Mouse (Mus musculus): Measurements from ENCODE around the gene Igfbp1.

Gene Igfbp1

DNA sequence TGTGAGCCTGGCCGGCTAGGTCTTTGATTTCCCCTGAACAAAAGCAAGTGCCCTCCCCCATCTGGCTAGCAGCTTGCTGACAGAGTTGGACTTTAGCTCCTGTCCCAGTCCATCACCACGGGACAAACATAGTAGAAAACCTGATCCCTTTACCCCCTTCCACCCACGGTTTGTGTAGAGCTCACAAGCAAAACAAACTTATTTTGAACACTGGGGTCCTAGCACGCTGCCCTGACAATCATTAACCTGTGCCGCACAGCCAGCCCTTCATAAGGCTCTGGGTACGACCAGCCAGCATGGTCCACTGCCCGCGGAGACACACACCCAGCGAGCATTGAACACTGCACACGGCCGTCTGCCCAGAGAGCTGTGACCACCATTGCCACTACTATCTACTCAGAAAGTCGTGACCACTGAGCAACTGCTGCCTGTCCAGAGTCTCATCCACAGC lies at the start of gene Igfbp1:
TSS of gene Igfbp1 (plus strand) at position 292 of the 451 bp plus-strand sequence.
- DNase-seq: peak; percentile 30

DNA sequence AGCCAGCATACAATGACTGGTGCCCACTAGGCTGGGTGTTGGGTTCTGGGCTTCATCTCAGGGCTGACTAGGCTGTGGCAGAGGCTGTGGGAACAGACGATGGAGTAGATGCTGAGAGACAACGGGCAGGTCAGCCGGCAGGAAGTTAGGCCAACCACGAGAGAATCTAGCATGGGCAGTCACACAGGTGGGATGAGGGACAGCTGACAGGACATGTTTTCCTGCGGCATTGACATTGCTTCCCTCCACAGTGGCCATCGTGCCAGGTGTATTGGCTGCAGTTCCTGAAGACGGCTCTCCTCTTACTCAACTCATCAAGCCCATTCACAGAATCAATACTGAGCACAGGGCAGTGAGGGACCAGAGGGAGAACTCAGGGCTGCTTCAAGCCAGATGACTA lies 49.6 kb upstream of the Igfbp1 start:
- DNase-seq: no peak

DNA sequence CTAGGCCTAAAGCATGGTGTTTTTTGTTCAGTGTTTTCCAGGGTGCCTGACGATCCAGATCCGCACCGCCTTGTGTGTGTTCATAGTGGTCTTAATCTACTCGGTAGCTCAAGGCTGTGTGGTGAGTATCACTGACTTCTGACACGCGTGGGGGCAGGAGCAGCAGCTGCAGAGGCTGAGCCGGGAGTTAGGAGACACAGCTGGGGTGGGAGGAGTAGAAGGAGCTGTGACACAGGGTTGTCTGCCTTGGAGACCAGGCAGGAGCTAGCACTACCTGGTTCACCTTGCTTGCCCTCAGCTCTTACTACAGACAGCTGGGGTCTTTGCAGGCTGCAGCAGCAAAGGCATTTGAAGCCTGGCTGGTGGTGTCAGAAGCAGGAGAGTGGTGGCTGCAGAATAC lies 48.1 kb upstream of the Igfbp1 start:
- DNase-seq: no peak

DNA sequence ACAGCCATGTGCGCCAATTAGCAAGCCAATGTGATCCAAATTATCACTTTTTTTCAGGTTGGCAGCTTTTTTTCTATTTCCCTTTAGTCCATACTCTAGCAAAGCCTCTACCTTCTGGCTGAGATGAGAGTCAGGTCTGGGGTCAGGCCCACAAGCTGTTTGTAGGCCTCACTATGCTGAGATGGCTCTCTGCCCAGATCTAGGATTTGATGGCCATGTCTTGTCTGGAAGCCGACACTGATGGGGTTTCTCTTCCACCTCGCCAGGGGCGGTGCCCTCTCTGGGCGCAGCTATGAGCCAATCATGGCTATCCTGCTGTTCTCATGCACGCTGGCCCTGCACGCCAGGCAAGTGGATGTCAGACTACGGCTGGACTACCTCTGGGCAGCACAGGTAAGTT lies 47.1 kb upstream of the Igfbp1 start:
- no peak for DNase-seq

DNA sequence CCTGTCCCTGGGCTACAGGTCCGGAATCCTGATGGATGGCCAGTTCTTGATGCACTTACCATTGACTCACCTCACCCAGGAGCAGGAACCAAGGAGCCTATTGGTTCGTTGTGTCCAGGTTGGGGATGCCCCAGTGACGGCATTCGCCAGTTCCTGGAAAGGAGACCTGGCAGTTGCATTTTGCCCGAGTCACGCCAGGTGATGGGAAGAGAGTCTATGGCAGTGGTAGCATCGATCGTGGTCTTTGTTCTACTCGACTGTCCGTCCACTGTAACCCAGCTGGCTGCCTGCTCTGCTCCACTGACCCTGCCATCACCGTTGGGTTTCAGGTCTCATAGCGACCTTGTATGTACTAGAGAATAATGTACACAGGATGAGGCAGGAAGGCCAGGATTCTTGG lies 45.2 kb upstream of the Igfbp1 start:
- no peak for DNase-seq

DNA sequence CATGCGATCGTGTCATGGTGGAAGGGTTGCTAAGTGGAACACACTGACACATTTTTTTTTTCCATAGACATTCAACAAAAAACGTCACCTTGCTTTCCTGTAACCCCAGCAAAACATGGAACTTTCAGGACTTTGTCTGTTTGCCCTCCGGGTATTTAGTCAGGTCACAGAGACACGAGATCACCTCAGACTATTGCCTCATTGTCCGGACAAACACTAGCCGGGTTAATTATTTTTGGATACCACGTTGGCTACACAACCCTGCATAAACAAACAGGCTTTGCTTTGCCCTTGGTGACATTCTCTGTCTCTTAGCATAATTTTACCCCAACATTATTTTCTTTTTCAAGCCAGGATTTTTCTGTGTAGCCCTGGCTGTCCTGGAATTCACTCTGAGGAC lies 44.5 kb upstream of the Igfbp1 start:
- no peak for DNase-seq

DNA sequence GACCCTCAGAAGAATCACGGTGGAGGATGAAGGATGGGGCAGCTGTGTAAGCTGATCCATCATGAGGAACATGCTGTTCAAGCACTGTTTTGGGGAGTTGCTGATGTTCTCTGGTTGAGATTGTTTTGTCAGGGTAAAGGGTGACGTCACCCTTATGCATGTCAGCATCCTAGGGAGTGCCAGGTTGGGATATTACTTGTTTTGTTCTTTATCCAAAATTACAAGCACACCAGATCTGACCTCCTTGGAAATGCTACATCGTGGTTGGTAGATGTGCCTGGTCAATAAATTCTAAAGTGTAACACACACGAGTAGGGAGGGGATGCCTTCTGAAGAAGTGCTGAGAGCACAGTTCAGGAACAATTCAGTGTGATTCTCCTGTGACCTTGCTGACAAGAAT lies 41.2 kb upstream of the Igfbp1 start:
- DNase-seq: no peak

DNA sequence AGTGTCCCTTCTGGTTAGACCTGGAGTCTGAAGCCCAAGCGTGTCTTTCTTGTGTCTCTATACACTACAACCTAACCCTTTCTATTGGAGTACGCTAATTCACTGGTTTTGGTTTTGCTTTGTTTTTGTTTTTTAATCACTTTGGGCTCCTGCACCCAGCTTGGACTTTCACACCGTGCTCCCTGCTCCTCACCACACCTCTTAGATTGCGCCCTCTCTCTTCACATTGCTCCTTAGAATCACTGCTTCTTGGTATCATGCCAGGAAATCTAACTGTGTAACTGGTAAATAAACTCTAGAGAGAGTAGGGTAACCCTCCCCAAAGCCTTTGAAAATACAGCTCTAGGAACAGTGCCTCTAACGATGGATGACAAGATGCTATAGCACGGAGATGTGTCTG lies 39.4 kb upstream of the Igfbp1 start:
- DNase-seq: no peak

DNA sequence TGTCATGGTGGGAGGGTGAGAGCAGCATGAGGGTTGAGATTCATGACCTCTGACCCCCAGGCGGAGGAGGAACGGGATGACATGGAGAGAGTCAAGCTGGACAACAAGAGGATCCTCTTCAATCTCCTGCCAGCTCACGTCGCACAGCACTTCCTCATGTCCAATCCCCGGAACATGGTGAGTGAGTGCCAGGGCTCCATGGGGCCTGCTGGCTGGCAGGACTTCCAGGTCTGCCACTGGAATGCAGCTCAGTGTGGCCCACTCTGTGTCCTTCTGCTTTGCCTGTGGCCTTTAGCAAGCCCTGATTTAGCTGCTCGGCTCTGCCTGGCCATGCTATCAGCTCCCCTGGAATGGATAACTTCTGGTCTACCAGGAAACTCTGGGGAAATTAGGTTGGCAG lies 37.4 kb upstream of the Igfbp1 start:
- DNase-seq: no peak

DNA sequence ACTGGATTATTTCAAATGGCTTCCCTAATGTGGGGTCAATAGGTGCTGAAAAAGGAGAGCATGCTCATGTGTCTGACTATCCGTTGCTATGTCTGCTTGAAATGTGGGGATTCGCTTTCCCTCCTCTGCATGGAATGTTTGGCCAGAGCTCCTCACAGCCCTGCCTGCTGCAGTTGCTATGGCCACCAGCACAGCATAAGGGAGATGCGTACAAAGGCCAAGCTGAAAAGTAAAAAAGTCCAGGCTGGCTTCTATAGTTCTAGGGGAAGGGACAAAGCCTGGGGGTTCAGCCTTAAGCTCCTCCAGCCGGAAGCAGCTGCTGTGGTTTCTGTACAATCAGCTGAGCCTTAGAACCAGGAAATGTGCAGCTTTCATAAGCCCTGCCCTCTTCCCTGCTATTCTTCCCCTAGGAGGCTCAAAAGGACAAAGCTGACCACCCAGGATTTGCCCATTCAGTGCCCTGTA lies 36.9 kb upstream of the Igfbp1 start:
- peak; percentile 33 for DNase-seq

DNA sequence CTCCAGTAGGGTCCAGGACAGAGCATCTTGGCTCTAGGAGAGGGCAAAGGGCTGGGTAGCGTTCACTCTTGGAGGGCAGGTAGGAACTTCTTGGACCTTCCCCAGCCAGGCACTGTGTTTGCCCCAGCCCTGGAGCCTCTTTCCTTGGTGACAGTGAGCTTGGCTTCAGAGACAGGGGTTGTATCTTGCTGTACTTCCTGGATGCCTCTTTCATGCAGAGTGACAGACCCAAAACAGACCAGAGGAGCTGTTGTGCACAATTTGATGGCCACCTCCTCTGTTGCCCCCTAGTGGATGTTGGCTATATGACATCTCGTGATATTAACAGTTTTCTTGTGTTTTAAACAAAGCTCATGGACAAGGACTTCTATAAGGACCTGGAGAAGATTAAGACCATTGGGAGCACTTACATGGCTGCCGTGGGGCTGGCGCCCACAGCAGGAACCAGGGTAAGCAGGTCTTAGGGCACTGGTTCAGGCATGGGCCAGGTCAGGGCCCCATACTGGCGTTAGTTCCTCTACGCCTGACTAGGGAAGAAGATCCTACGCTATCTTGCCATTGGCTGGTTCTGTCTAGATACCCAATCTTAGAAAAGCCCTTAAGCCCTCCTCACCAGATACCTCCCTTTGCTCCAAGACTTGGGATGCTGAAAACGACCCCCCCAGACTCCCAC lies 35.9 kb upstream of the Igfbp1 start:
- peak; percentile 68 for DNase-seq

DNA sequence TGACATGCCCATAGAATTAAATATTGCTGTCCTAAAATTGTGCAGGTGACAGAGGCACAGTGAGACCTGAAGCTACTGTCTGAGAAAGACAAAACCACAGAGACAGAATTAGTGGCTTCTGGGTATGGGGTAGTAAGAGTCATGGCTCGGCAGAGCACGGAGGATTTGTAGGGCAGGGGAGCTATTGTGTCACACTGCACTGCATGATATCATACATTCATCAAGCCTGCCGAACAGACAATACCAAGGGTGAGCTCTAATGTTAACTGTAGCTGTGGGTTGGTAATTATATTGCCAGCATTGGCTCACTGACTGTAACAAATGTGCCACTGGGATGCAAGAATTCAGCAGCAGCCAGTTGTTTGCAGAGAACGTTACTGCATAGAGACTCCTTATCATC lies 33.2 kb upstream of the Igfbp1 start:
- DNase-seq: no peak

DNA sequence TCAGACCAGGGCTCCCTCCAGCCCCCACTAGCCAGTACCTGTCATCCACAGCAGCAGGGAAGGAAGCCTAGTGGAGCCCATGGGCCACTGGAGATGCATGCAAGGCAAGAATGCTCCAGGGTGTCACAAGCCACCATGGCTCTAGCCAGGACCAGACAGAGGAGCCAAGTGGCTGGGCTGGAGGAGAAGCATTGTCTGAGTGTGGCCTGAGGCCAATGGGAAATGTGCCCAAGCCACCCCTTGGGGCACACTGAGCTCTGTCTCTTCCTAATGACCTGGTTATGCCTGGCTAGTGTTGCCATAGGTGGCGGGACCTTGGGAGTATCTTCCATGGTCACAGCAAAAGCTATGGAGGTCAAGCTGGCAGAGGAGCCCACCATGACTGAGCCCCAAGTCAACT lies 27.9 kb upstream of the Igfbp1 start:
- no peak for DNase-seq

DNA sequence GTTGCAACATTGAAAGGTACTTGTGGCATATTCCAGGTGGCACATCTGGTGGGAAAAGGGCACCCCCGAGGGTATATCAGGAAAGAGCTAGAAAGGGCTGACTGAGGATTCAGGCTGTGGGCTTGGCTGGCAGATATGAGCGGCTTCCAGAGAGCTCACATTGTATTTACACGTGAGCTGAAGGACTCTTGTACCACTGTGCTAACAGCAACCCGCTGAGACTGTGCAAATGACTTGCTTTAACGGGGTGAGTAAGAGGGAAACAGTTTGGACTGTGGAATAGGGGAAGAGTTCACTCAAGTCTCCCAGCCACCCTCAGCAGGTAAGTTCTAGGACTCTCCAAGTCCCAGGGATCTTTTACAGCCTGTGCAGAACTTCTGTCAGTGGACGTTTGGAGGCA lies 23.9 kb upstream of the Igfbp1 start:
- DNase-seq: no peak

DNA sequence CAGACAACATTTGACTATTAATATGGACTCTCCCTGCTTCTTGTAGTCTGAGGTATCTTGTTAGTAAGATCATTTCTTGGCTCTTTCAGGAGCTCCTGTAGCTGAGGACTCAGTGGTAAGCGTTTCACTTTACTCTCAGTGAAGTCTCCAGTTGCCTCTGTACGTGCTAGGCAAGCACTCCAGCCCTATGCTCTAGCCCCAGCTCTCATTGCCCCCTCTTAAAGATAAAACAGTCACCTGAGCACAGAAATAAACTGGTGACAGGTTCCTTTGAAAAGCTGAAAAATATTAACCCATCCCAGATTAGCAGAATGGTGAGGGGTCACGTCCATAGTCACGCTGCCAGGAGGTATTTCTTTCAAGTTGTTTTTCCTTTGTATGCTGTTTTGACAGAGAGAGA lies 18.9 kb upstream of the Igfbp1 start:
- DNase-seq: no peak

DNA sequence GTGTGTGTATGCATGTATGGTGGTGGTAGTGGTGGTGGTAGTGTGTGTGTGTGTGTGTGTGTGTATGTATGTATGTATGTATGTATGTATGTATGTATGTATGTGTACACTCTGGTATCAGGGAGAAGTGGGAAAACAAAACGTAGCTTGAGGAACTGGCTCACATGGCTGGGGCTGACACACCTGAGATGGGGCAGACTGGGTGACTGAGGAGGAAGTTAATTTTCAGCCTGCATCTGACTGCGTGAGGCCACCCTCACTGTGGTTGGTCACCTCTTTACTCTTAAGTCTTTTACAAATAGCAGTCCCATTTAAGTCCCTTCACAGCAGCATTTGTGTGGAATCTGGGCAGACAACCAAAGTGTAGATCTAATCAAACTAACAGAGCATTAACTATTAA lies 18.3 kb upstream of the Igfbp1 start:
- DNase-seq: no peak

DNA sequence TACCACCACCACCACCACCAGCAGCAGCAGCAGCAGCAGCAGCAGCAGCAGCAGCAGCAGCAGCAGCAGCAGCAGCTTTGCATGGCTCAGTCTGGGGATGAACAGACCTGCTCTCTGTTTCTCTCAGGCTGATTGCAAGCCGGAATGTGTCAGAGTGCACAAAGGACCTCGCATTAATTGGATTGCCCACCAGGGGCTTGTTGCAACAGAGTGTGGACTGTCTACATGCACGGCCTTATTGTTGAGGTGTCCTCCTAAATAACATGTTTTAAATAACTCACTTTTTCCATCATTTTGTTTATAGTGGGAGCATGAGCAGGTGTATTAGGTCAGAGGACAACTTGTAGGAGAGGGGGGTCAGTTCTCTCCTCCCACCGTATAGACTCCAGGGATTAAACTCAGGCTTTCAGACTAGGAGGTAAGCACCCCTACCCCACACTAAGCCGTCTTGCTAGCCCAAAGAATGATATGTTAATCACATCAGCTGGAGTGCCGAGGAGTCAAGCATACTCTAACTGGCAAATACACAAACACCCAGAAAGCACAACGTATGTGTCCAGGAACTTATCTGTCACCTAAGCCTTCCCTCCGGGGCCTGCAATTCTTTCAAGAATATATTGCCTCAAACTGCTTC lies 15.1 kb upstream of the Igfbp1 start:
- DNase-seq: peak; percentile 59

DNA sequence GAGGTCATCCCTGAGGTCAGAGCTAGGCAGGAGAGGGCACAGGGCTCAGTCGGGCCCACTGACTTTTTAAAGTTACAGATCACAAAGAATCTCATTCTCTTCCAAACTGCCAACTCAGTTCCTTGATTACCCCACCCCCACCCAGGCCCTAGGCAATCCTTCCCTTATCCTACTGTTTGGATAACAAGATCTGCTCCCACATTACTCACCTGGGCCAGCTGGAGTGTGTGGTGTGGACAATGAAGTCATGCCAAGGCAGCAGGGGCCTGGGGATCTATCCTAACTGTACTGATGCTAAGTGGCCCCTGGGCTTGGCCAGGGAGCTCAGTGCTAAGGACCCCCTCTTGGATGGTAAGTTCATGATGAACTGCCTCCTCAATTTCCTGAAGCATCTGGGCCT lies 13.2 kb upstream of the Igfbp1 start:
- no peak for DNase-seq

DNA sequence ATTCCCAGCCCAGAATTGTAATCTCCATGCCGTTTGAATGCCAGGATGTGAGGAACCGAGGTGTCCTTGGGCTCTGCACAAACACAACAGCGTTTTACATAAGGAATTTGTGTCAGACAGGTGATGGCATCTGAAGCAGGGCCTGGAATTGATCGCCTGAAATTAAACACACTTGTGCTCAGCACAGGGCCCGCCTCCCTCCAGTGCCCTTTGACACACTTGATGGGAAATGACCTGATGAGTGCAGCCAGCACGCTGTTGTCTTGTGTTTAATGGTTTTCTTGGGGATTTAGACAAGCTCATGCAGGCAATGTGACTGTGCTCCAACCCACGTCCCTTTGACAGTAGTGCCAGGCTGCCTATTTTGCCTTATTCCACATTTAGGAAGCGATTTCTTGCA lies 10.1 kb upstream of the Igfbp1 start:
- DNase-seq: no peak

DNA sequence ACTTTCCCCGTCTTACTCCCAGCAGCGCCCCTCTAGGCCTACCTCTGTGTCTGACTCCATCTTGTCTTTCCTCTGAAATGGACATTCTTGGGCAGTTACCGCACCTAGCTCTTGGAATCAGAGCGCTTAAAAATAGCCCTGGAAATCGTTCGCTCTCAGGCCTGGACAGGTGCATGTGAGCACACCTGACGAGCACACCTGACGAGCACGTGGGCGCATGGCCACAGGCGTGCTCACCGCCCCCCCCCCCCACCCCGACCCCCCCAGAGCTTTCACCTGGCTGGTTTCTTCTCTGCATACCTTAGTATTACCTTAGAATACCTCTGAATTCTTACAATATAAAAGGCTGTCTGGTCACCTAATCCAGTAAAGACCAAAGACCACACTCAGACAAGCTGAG lies 9.1 kb upstream of the Igfbp1 start, which contains the start of gene Gm11985:
TSS of gene Gm11985 (minus strand) at position 101 of the 400 bp plus-strand sequence.
- no peak for DNase-seq

DNA sequence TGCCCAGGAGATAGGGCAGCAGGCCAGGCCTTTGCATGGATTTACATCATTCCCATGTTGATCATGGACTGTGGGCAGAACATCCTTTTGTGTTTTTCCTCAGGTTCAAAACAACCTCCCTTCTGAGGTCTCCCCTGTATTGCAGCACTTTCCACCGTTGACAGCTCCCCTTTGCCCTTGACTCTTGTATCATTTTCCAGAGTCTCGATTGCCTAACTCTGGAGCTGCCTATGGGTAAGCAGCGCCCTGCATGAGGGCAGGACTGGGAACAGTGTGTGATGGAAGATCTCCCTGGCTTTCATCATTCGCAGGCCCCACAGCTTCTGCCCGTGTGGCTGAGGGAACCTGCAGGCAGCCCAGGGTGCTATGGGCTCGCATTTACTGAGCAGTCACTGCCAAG lies 4.9 kb upstream of the Igfbp1 start:
- DNase-seq: no peak

DNA sequence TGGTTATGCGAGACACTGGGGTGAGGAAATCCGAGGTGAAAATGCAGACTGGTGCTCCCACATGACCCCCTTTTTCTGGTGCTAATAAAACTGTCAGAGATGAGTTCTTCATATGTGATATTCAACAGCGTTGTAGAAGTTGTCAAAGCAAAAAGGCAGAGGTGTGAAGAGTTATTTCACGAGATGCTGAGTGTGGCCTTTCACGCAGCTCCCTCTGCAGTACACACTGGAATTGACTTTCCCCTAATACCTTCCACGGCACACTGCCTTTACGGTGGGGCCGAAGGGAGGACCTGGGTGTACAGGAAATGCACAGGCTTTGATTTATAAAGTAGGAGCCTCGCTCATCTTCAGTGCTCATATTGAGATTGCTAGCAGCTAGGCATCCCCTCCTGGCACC lies 4.4 kb upstream of the Igfbp1 start:
- DNase-seq: no peak

DNA sequence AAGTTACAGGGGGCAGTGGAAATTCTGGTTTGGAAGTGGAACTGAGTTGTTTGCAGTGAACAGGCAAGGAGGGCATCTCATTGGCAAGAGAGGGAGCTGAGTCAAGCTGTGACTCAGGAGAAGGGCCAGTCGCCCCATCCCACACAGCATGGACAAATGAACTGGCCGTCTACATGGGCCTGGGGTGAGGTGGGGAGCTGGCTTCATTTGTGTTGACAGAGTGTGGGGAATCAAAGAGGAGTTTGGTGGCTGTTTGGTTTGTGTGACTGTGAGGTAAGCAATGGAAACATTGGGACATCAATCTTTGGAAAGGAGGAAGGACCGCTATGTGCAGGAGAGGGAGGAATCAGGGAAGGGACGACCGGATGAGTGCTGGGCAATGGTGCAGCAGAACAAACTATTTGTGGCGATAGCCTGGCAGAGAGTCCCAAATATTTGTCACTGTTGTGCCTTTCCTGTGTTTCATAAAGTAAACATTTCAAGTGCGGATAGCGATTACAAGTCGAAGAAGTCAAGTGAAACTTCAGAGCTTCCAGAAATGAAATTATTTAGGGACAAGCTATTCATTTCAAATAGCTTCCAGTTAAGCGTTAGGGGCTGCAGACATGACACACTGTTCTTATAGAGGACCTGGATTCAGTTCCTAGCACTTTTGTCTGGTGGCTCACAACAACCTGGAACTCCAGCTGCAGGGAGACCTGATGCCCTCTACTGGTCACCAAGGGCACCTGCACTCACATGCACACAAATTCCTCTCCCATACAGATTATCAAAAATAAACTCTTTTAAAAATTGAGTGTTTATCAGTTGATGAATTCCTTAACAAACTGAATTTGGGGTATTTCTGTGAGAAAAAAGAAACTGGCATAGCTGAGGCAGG lies 2.9 kb upstream of the Igfbp1 start:
- no peak for DNase-seq

DNA sequence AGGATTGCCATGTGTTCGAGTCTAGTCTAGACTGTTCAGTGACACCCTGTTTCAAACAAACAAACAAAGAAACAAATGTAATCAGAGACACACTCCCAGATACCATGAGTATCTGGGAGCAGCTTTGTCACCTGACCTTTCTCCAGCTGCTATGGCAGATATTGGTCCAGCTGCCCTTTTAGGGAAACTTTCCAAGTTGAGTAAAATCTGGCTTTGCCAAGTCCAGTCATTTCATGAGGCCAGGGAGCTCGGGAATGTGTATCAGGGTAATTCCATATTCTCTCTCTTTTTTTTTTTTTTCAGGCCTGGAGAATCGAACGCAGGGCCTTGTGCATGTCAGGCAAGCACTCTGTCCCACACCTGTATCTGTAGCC lies 2.3 kb upstream of the Igfbp1 start:
- no peak for DNase-seq

Data from embryo, embryonic 11 days (tissue).